Mouse (Mus musculus) limb, embryonic 15.5 days (tissue): Measurements from ENCODE around the gene Spef2. TPM values are rescaled to one million over a fixed set of nuclear protein-coding genes. Genes with fewer than 3 reads are reported as not detected.
"Not testable (repeated sequence)": the region's sequence is repeated elsewhere in the genome, so short reads cannot be mapped to it uniquely, and the experiment has no call there.

ENCODE experiments used
- ATAC-seq: fragments of 200-750 bp; cut with Nextera tagmentation; 2 replicates; pipeline ENCODE4 v1.8.0; 2017; ENCODE audit warnings: low read depth, moderate TSS enrichment; ENCODE audit not compliant: insufficient number of reproducible peaks, low FRiP score, low TSS enrichment
- H3K27ac ChIP-seq: fragments of 300-500 bp; sonication (generic); 2 replicates; pipeline ENCODE4 v1.5.1; 2015; ENCODE audit warnings: moderate library complexity, mild to moderate bottlenecking, inconsistent platforms
- H3K27me3 ChIP-seq: fragments of 300-500 bp; sonication (generic); 2 replicates; pipeline ENCODE4 v1.6.1; 2015; ENCODE audit warnings: inconsistent platforms
- H3K36me3 ChIP-seq: fragments of 300-500 bp; sonication (generic); 2 replicates; pipeline ENCODE4 v1.6.1; 2015; ENCODE audit warnings: inconsistent platforms
- H3K4me1 ChIP-seq: fragments of 300-500 bp; sonication (generic); 2 replicates; pipeline ENCODE4 v1.6.1; 2015; ENCODE audit warnings: inconsistent platforms
- H3K4me2 ChIP-seq: fragments of 300-500 bp; sonication (generic); 2 replicates; pipeline ENCODE4 v1.6.1; 2015; ENCODE audit warnings: mild to moderate bottlenecking, inconsistent platforms
- H3K4me3 ChIP-seq: fragments of 300-500 bp; sonication (generic); 2 replicates; pipeline ENCODE4 v1.5.1; 2015; ENCODE audit warnings: mild to moderate bottlenecking, inconsistent platforms
- H3K9ac ChIP-seq: fragments of 300-500 bp; sonication (generic); 2 replicates; pipeline ENCODE4 v1.6.1; 2015; ENCODE audit warnings: inconsistent platforms
- H3K9me3 ChIP-seq: fragments of 300-500 bp; sonication (generic); 2 replicates; pipeline ENCODE4 v1.6.1; 2016; ENCODE audit warnings: inconsistent platforms
- WGBS: fragments of 180-500 bp; shearing (Covaris S2); methylation state at CpG from one replicate; pipeline ENCODE4 v1.1.7; 2015; 5-methylcytosine and 5-hydroxymethylcytosine counted together
- polyA plus RNA-seq: library from polyadenylated mRNA; unstranded; fragments of >200 nt; fragmentation: Nextera tagmentation; extraction: Ambion mirVana; gene quantifications from 2 replicates; pipeline ENCODE4 v1.2.1, GENCODE M21; 2015

Gene Spef2
- polyA plus RNA-seq, 1 experiment from 2014 or later = 0.10 TPM

GRCm38 (mm10) chr15:9572664-9573063, 176.0 kb downstream of the Spef2 start:
- Histone ChIP-seq H3K27ac (no peak overlapping the region), H3K27me3 (no peaks in the 10 kb centered on the region), H3K9me3 (no peaks in the 10 kb centered on the region), H3K36me3 (no peaks in the 10 kb centered on the region), H3K9ac (no peak overlapping the region), H3K4me3 (no peak overlapping the region), H3K4me2 (no peak overlapping the region), H3K4me1 (no peaks in the 10 kb centered on the region)
- WGBS = 83% methylated on average over 7 of the region's 7 CpGs
- no peak for ATAC-seq

GRCm38 (mm10) chr15:9571896-9572295, 176.8 kb downstream of the Spef2 start:
- 86% methylated on average over 2 of the region's 2 CpGs for WGBS
- ATAC-seq = no peak

GRCm38 (mm10) chr15:9567316-9567715, 181.4 kb downstream of the Spef2 start:
- no peaks in the 10 kb centered on the region for H3K27me3 ChIP-seq
- no peak overlapping the region for H3K4me2 ChIP-seq
- 75% methylated on average over 4 of the region's 4 CpGs for WGBS
- H3K9me3 ChIP-seq = no peaks in the 10 kb centered on the region
- H3K27ac ChIP-seq = no peak overlapping the region
- ATAC-seq = no peak
- H3K4me3 ChIP-seq = no peak overlapping the region
- H3K9ac ChIP-seq = no peak overlapping the region
- H3K36me3 ChIP-seq = no peaks in the 10 kb centered on the region
- H3K4me1 ChIP-seq = no peaks in the 10 kb centered on the region

More at GRCm38 (mm10) chr15:9571896-9572295, 176.8 kb downstream of the Spef2 start:
- no peak overlapping the region for H3K9ac ChIP-seq
- no peaks in the 10 kb centered on the region for H3K4me1 ChIP-seq
- no peaks in the 10 kb centered on the region for H3K27me3 ChIP-seq
- no peak overlapping the region for H3K4me3 ChIP-seq
- no peak overlapping the region for H3K27ac ChIP-seq
- no peaks in the 10 kb centered on the region for H3K36me3 ChIP-seq
- no peaks in the 10 kb centered on the region for H3K9me3 ChIP-seq
- no peak overlapping the region for H3K4me2 ChIP-seq

- Histone ChIP-seq H3K4me3 (no peak overlapping the region), H3K36me3 (no peaks in the 10 kb centered on the region), H3K4me1 (no peaks in the 10 kb centered on the region), H3K9me3 (no peaks in the 10 kb centered on the region), H3K27me3 (no peaks in the 10 kb centered on the region), H3K27ac (no peak overlapping the region), H3K9ac (no peak overlapping the region), H3K4me2 (no peak overlapping the region)
- no peak for ATAC-seq
- 70% methylated on average over 6 of the region's 6 CpGs for WGBS
Observed at GRCm38 (mm10) chr15:9565396-9565795, 183.3 kb downstream of the Spef2 start.

- ATAC-seq = no peak
- H3K9me3 ChIP-seq = no peaks in the 10 kb centered on the region
- H3K4me2 ChIP-seq = no peak overlapping the region
- no peak overlapping the region for H3K9ac ChIP-seq
- no peaks in the 10 kb centered on the region for H3K36me3 ChIP-seq
- H3K4me3 ChIP-seq = no peak overlapping the region
- 69% methylated on average over 3 of the region's 3 CpGs for WGBS
- no peaks in the 10 kb centered on the region for H3K27me3 ChIP-seq
- H3K27ac ChIP-seq = no peak overlapping the region
- H3K4me1 ChIP-seq = no peaks in the 10 kb centered on the region
Observed at GRCm38 (mm10) chr15:9564156-9564555, 184.5 kb downstream of the Spef2 start.

GRCm38 (mm10) chr15:9557264-9557663, 191.4 kb downstream of the Spef2 start:
- not testable (repeated sequence) for H3K4me1 ChIP-seq, H3K4me2 ChIP-seq, ATAC-seq, H3K4me3 ChIP-seq, H3K36me3 ChIP-seq, H3K27ac ChIP-seq, H3K9ac ChIP-seq, H3K27me3 ChIP-seq, H3K9me3 ChIP-seq
- WGBS = 92% methylated on average over 15 of the region's 15 CpGs

- no peak for ATAC-seq
- Histone ChIP-seq H3K9ac (no peak overlapping the region), H3K4me2 (no peak overlapping the region), H3K36me3 (no peaks in the 10 kb centered on the region), H3K27ac (no peak overlapping the region), H3K27me3 (no peaks in the 10 kb centered on the region), H3K9me3 (no peaks in the 10 kb centered on the region), H3K4me3 (no peak overlapping the region), H3K4me1 (no peaks in the 10 kb centered on the region)
- WGBS = 90% methylated on average over 2 of the region's 2 CpGs
Observed at GRCm38 (mm10) chr15:9548951-9549350, 199.7 kb downstream of the Spef2 start.

GRCm38 (mm10) chr15:9535200-9535599, 213.5 kb downstream of the Spef2 start:
- H3K4me2 ChIP-seq = no peak overlapping the region
- H3K9ac ChIP-seq = no peak overlapping the region
- WGBS = 58% methylated on average over 1 of the region's 1 CpGs
- H3K4me1 ChIP-seq = no peaks in the 10 kb centered on the region
- H3K27me3 ChIP-seq = no peaks in the 10 kb centered on the region
- H3K27ac ChIP-seq = no peak overlapping the region
- H3K4me3 ChIP-seq = no peak overlapping the region
- ATAC-seq = no peak
- H3K9me3 ChIP-seq = no peaks in the 10 kb centered on the region
- no peaks in the 10 kb centered on the region for H3K36me3 ChIP-seq

- no peaks in the 10 kb centered on the region for H3K4me1 ChIP-seq
- WGBS = 84% methylated on average over 3 of the region's 3 CpGs
- H3K36me3 ChIP-seq = no peaks in the 10 kb centered on the region
- ATAC-seq = no peak
- H3K4me2 ChIP-seq = no peak overlapping the region
- no peak overlapping the region for H3K27ac ChIP-seq
- no peak overlapping the region for H3K4me3 ChIP-seq
- no peaks in the 10 kb centered on the region for H3K9me3 ChIP-seq
- H3K27me3 ChIP-seq = no peaks in the 10 kb centered on the region
- no peak overlapping the region for H3K9ac ChIP-seq
Observed at GRCm38 (mm10) chr15:9533356-9533902, 215.2 kb downstream of the Spef2 start.

GRCm38 (mm10) chr15:9530076-9530475, 218.6 kb downstream of the Spef2 start, which contains the start of gene Il7r:
Gene Il7r (minus strand): TSS chr15:9530176.
- Histone ChIP-seq H3K9me3 (no peaks in the 10 kb centered on the region), H3K9ac (no peak within 1 kb of the TSS), H3K27ac (no peak within 1 kb of the TSS), H3K27me3 (no peaks in the 10 kb centered on the region), H3K36me3 (no peaks in the 10 kb centered on the region), H3K4me2 (no peak within 1 kb of the TSS), H3K4me3 (no peak within 1 kb of the TSS), H3K4me1 (no peaks in the 10 kb centered on the region)
- ATAC-seq = no peak
- 76% methylated on average over 4 of the region's 4 CpGs for WGBS

GRCm38 (mm10) chr15:9529646-9530045, 219.0 kb downstream of the Spef2 start:
- no peaks in the 10 kb centered on the region for H3K27me3 ChIP-seq
- H3K27ac ChIP-seq = no peak overlapping the region
- H3K9me3 ChIP-seq = no peaks in the 10 kb centered on the region
- H3K36me3 ChIP-seq = no peaks in the 10 kb centered on the region
- no peak overlapping the region for H3K4me3 ChIP-seq
- H3K9ac ChIP-seq = no peak overlapping the region
- H3K4me1 ChIP-seq = no peaks in the 10 kb centered on the region
- ATAC-seq = no peak
- WGBS = 70% methylated on average over 3 of the region's 3 CpGs
- H3K4me2 ChIP-seq = no peak overlapping the region
